9 mouse cellular contexts compared by ENCODE assay signal in genomic region chr4:83596486-83596885, GRCm38 (mm10).
A peak's percentile ranks its signal among the peaks of the same experiment; 100 is the strongest.
DNase-seq lines count a peak whose midpoint lies in the region; ATAC-seq and TF ChIP-seq lines count a peak whose summit lies in the region.
"Had no signal": no experiment of that assay in that cellular context is flagged by ENCODE, and none has a peak within 500 bp of the region (broad histone marks: within the 10 kb centered on the region; RNA-seq: fewer than 3 reads in every experiment).

No protein-coding gene starts in this region.

- H3K36me3 ChIP-seq in liver, embryonic 14.5 days (replicated peaks; ENCODE audit: control insufficient read depth, insufficient read depth, low read depth) = no peaks in the 10 kb centered on the region
- no peaks in the 10 kb centered on the region for H3K36me3 ChIP-seq in liver, embryonic 12.5 days

- no peak overlapping the region for H3K4me2 ChIP-seq in liver, embryonic 14.5 days (ENCODE audit: low read depth)
- no peak overlapping the region for H3K4me2 ChIP-seq in liver, embryonic 12.5 days

- ATAC-seq in liver, embryonic 14.5 days (ENCODE audit: insufficient read depth) = no peak
- no peak for ATAC-seq in liver, embryonic 12.5 days

- H3K9me3 ChIP-seq in liver, embryonic 14.5 days (ENCODE audit: control insufficient read depth, low read length) = no peaks in the 10 kb centered on the region
- no peaks in the 10 kb centered on the region for H3K9me3 ChIP-seq in liver, embryonic 12.5 days (replicated peaks)

- no peak for TF ChIP-seq CTCF in cerebellum, adult 2 months (IDR thresholded peaks at IDR 0.05; ENCODE audit: borderline replicate concordance, insufficient read depth, low read depth, low read length)
- TF ChIP-seq CTCF in liver, embryonic 14.5 days (IDR thresholded peaks at IDR 0.05; ENCODE audit: low read depth) = peak; percentile 66
- TF ChIP-seq CTCF in brain, embryonic 14.5 days (IDR thresholded peaks at IDR 0.05; ENCODE audit: borderline replicate concordance, extremely low read depth, insufficient read depth, insufficient read length) = no peak

- no peaks in the 10 kb centered on the region for H3K4me1 ChIP-seq in cerebellum, adult 2 months (ENCODE audit: control insufficient read depth, insufficient read depth, low read length)
- H3K4me1 ChIP-seq in liver, embryonic 14.5 days (replicated peaks; ENCODE audit: control insufficient read depth in 2 of 2, insufficient read depth in 2 of 2, low read length in 1 of 2) = no peaks in the 10 kb centered on the region
- H3K4me1 ChIP-seq in liver, embryonic 12.5 days = no peaks in the 10 kb centered on the region

- no peaks in the 10 kb centered on the region for H3K27me3 ChIP-seq in cerebellum, adult 2 months (ENCODE audit: control insufficient read depth, insufficient read depth, low read length)
- H3K27me3 ChIP-seq in liver, embryonic 14.5 days (ENCODE audit: control insufficient read depth, insufficient read depth, low read length) = no peaks in the 10 kb centered on the region
- H3K27me3 ChIP-seq in liver, embryonic 12.5 days (replicated peaks) = no peaks in the 10 kb centered on the region

- intact Hi-C loops in left cerebral cortex, postnatal 36 days (cut with DNase I) = no loop called here

- DNase-seq in cerebellum, adult 9-10 months = peak; percentile 28
- DNase-seq in cerebellum, adult 2 months = no peak
- no peak for DNase-seq in liver, embryonic 14.5 days (ENCODE audit: low read depth in 3 of 3, low spot score in 3 of 3)
- DNase-seq in brain, embryonic 14.5 days (ENCODE audit: low read depth) = peak; percentile 60
- DNase-seq in retina, postnatal 1 day = peak; percentile 67
- no peak for DNase-seq in left cerebral cortex, postnatal 36 days (ENCODE audit: low spot score in 2 of 2)
- DNase-seq in adrenal gland, postnatal 25 days = no peak
- DNase-seq: heart, postnatal 36 days had no signal

- TF ChIP-seq EP300 in liver, embryonic 14.5 days (IDR thresholded peaks at IDR 0.05; ENCODE audit: low read depth) = no peak

- no peak overlapping the region for H3K27ac ChIP-seq in cerebellum, adult 2 months (ENCODE audit: insufficient read depth, low read length)
- H3K27ac ChIP-seq in liver, embryonic 14.5 days = no peak overlapping the region
- H3K27ac ChIP-seq in liver, embryonic 12.5 days = no peak overlapping the region

- no peak for TF ChIP-seq POLR2A in cerebellum, adult 2 months (IDR thresholded peaks at IDR 0.05; ENCODE audit: borderline replicate concordance, insufficient read depth, low read length)
- no peak for TF ChIP-seq POLR2A in brain, embryonic 14.5 days (IDR thresholded peaks at IDR 0.05; ENCODE audit: borderline replicate concordance, extremely low read depth, insufficient read depth, insufficient read length, poor library complexity, severe bottlenecking)

- H3K4me3 ChIP-seq in cerebellum, adult 2 months (replicated peaks; ENCODE audit: insufficient read depth, low read depth, low read length) = no peak overlapping the region
- no peak overlapping the region for H3K4me3 ChIP-seq in liver, embryonic 14.5 days (ENCODE audit: insufficient read depth in 1 of 2, low read depth in 2 of 2, low read length in 2 of 2)
- no peak overlapping the region for H3K4me3 ChIP-seq in liver, embryonic 12.5 days

- H3K9ac ChIP-seq in liver, embryonic 14.5 days (replicated peaks) = no peak overlapping the region
- H3K9ac ChIP-seq in liver, embryonic 12.5 days = no peak overlapping the region

- WGBS in cerebellum, adult 2 months = 19% methylated on average over 2 of the region's 2 CpGs
- 8% methylated on average over 2 of the region's 2 CpGs for WGBS in liver, embryonic 14.5 days (ENCODE audit: insufficient replicate concordance)
- 12% methylated on average over 2 of the region's 2 CpGs for WGBS in liver, embryonic 12.5 days (ENCODE audit: insufficient replicate concordance)

Comparison
In these comparisons a context has a peak if more than half of its experiments do, and no peak if none do; other contexts are left out.
1. DNase-seq: peak in cerebellum, adult 9-10 months (single experiment), brain, embryonic 14.5 days (single experiment) and retina, postnatal 1 day (single experiment); none in cerebellum, adult 2 months (0 of 2), liver, embryonic 14.5 days (0 of 3), left cerebral cortex, postnatal 36 days (0 of 2) and adrenal gland, postnatal 25 days (single experiment).